Comparison of ENCODE assay signal across 8 mouse cellular contexts in the genomic region with DNA sequence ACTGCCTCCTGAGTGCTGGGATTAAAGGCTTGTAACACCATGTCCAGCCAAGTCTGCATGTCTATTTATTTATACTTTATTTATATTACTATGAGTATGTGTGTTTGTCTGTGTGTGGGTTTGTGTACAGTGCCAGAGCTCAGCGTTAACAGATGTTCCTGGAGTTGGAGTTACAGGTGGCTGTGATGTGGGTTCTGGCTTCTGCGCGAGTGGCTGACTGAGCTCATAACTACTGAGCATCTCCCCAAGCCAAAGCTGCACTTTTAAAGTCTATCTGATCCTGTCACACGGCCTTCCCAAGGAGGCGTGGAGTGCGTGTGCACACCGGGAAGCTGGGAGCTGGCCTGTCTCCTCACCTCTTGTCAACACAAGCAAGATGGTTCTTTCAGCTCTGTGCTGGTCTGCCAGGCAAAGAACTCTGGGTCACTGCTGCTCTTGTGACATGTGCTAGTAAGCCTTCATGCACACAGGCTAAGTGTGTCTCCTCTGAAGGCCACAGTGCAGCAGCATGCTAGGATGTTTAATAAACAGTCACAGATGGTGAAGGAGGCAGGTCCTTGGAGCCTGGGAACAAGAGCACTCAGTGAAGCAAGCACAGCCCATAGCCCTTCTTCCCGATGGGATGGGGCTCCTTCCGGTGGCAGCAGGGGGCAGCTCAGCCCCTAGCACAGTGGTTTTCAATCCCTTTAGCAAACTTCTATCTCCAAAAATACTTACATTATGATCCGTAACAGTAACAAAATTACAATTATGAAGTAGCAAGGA. TPM values are rescaled to one million over a fixed set of nuclear protein-coding genes. Genes with fewer than 3 reads are reported as not detected.
DNase-seq lines count a peak whose midpoint lies in the region; ATAC-seq and TF ChIP-seq lines count a peak whose summit lies in the region.

No protein-coding gene starts in this region.

- no peak overlapping the region for H3K4me2 ChIP-seq in lung, embryonic 14.5 days
- no peak overlapping the region for H3K4me2 ChIP-seq in forebrain, embryonic 13.5 days
- no peak overlapping the region for H3K4me2 ChIP-seq in intestine, postnatal 0 days (replicated peaks; ENCODE audit: low read depth)
- H3K4me2 ChIP-seq in stomach, embryonic 15.5 days: no peak overlapping the region

- no peaks in the 10 kb centered on the region for H3K9me3 ChIP-seq in lung, embryonic 14.5 days (ENCODE audit: low read depth, low read length)
- H3K9me3 ChIP-seq in forebrain, embryonic 13.5 days (replicated peaks): no peaks in the 10 kb centered on the region
- no peaks in the 10 kb centered on the region for H3K9me3 ChIP-seq in intestine, postnatal 0 days (ENCODE audit: control insufficient read depth)
- no peaks in the 10 kb centered on the region for H3K9me3 ChIP-seq in stomach, embryonic 15.5 days

- H3K27ac ChIP-seq in lung, embryonic 14.5 days (ENCODE audit: low read depth): peak overlapping the region; percentile 82
- no peak overlapping the region for H3K27ac ChIP-seq in forebrain, embryonic 13.5 days
- H3K27ac ChIP-seq in intestine, postnatal 0 days (ENCODE audit: low read depth, low read length): no peak overlapping the region
- H3K27ac ChIP-seq in stomach, embryonic 15.5 days: peak overlapping the region; percentile 83

- peak; percentile 67; the same call in 1 of the 2 replicates for ATAC-seq in lung, embryonic 14.5 days (ENCODE audit: insufficient read depth)
- ATAC-seq in forebrain, embryonic 13.5 days: peak; percentile 39; the same call in 1 of the 2 replicates
- no peak for ATAC-seq in intestine, postnatal 0 days
- peak; percentile 68 for ATAC-seq in stomach, embryonic 15.5 days (ENCODE audit: insufficient read depth, low FRiP score, low read depth)

- peaks cover 14% of the 10 kb centered on the region for H3K4me1 ChIP-seq in lung, embryonic 14.5 days (ENCODE audit: insufficient read depth)
- peaks cover 4% of the 10 kb centered on the region for H3K4me1 ChIP-seq in lung, adult 2 months (ENCODE audit: control insufficient read depth, insufficient read depth, low read length)
- H3K4me1 ChIP-seq in forebrain, embryonic 13.5 days: peaks cover 13% of the 10 kb centered on the region; the same call in 1 of the 2 replicates
- H3K4me1 ChIP-seq in intestine, postnatal 0 days (replicated peaks; ENCODE audit: control insufficient read depth, insufficient read depth, low read length): no peaks in the 10 kb centered on the region
- H3K4me1 ChIP-seq in stomach, embryonic 15.5 days: peaks cover 25% of the 10 kb centered on the region

- H3K4me3 ChIP-seq in lung, embryonic 14.5 days (ENCODE audit: low read depth, low read length): no peak overlapping the region
- no peak overlapping the region for H3K4me3 ChIP-seq in lung, adult 2 months (replicated peaks; ENCODE audit: extremely low read depth, low read depth, low read length)
- no peak overlapping the region for H3K4me3 ChIP-seq in forebrain, embryonic 13.5 days
- H3K4me3 ChIP-seq in intestine, postnatal 0 days (ENCODE audit: low read depth, low read length): no peak overlapping the region
- no peak overlapping the region for H3K4me3 ChIP-seq in stomach, embryonic 15.5 days (replicated peaks)

- no peaks in the 10 kb centered on the region for H3K36me3 ChIP-seq in lung, embryonic 14.5 days (ENCODE audit: insufficient read depth)
- no peaks in the 10 kb centered on the region for H3K36me3 ChIP-seq in forebrain, embryonic 13.5 days (ENCODE audit: poor library complexity, severe bottlenecking)
- H3K36me3 ChIP-seq in intestine, postnatal 0 days (ENCODE audit: control insufficient read depth, insufficient read depth): no peaks in the 10 kb centered on the region
- H3K36me3 ChIP-seq in stomach, embryonic 15.5 days: no peaks in the 10 kb centered on the region

- peak; percentile 64 for DNase-seq in lung, embryonic 14.5 days
- DNase-seq in lung, adult 2 months: no peak
- no peak for DNase-seq in frontal cortex, postnatal 14 days (ENCODE audit: low spot score in 2 of 2)
- DNase-seq in kidney, postnatal 4 days: no peak
- no peak for DNase-seq in frontal cortex, postnatal 36 days (ENCODE audit: low spot score in 2 of 2)

- TF ChIP-seq CTCF in lung, embryonic 14.5 days (IDR thresholded peaks at IDR 0.05; ENCODE audit: low read depth): 0 out of 2 replicates have a peak, but pooled peaks have one; percentile 12
- no peak for TF ChIP-seq CTCF in lung, adult 2 months (IDR thresholded peaks at IDR 0.05; ENCODE audit: insufficient read depth, low read length)
- peak; percentile 43 for TF ChIP-seq CTCF in intestine, postnatal 0 days (IDR thresholded peaks at IDR 0.05; ENCODE audit: low read depth)

- no peak for TF ChIP-seq POLR2A in lung, adult 2 months (IDR thresholded peaks at IDR 0.05; ENCODE audit: borderline replicate concordance, extremely low read depth, low read depth, low read length)

- 33% methylated on average over 10 of the region's 10 CpGs for WGBS in lung, embryonic 14.5 days
- 45% methylated on average over 10 of the region's 10 CpGs for WGBS in lung, adult 2 months
- 68% methylated on average over 10 of the region's 10 CpGs for WGBS in forebrain, embryonic 13.5 days
- WGBS in intestine, postnatal 0 days: 54% methylated on average over 10 of the region's 10 CpGs
- WGBS in stomach, embryonic 15.5 days: 48% methylated on average over 10 of the region's 10 CpGs

- no peak overlapping the region for H3K9ac ChIP-seq in lung, embryonic 14.5 days
- no peak overlapping the region for H3K9ac ChIP-seq in forebrain, embryonic 13.5 days
- H3K9ac ChIP-seq in intestine, postnatal 0 days (ENCODE audit: low read depth, low read length): no peak overlapping the region
- H3K9ac ChIP-seq in stomach, embryonic 15.5 days: no peak overlapping the region

- no peaks in the 10 kb centered on the region for H3K27me3 ChIP-seq in lung, embryonic 14.5 days (ENCODE audit: insufficient read depth, low read length)
- H3K27me3 ChIP-seq in forebrain, embryonic 13.5 days: peaks cover 11% of the 10 kb centered on the region; the same call in 1 of the 2 replicates
- H3K27me3 ChIP-seq in intestine, postnatal 0 days (replicated peaks; ENCODE audit: control insufficient read depth, insufficient read depth, low read length): no peaks in the 10 kb centered on the region
- H3K27me3 ChIP-seq in stomach, embryonic 15.5 days (replicated peaks): no peaks in the 10 kb centered on the region

RNA-seq across cellular contexts. Expression of gene Sema4c, which starts 37.2 kb away (rescaled TPM):
- 2.2 and 2.7 TPM in 2 replicates for polyA plus RNA-seq in lung, embryonic 14.5 days (2014; fragmentation: Nextera tagmentation; extraction: Ambion mirVana)
- polyA plus RNA-seq in lung, adult 2 months (2012; rRNA removed): 23.0 and 23.7 TPM in 2 replicates
- 27.3 and 30.7 TPM in 2 replicates for polyA plus RNA-seq in forebrain, embryonic 13.5 days (2015; fragmentation: Nextera tagmentation; extraction: Ambion mirVana)
- polyA plus RNA-seq in intestine, postnatal 0 days (2015; fragmentation: Nextera tagmentation; extraction: Ambion mirVana): 3.5 and 3.9 TPM in 2 replicates
- polyA plus RNA-seq in stomach, embryonic 15.5 days (2015; fragmentation: Nextera tagmentation; extraction: Ambion mirVana): 13.6 and 15.0 TPM in 2 replicates

RNA-seq across cellular contexts. Expression of gene Ankrd39, which starts 48.1 kb away (rescaled TPM):
- 18.9 and 19.9 TPM in 2 replicates for polyA plus RNA-seq in lung, embryonic 14.5 days (2014; fragmentation: Nextera tagmentation; extraction: Ambion mirVana)
- polyA plus RNA-seq in lung, adult 2 months (2012; rRNA removed): 22.1 and 22.8 TPM in 2 replicates
- polyA plus RNA-seq in forebrain, embryonic 13.5 days (2015; fragmentation: Nextera tagmentation; extraction: Ambion mirVana): 16.9 and 18.0 TPM in 2 replicates
- polyA plus RNA-seq in intestine, postnatal 0 days (2015; fragmentation: Nextera tagmentation; extraction: Ambion mirVana): 15.0 and 18.5 TPM in 2 replicates
- polyA plus RNA-seq in stomach, embryonic 15.5 days (2015; fragmentation: Nextera tagmentation; extraction: Ambion mirVana): 24.9 and 27.2 TPM in 2 replicates

RNA-seq across cellular contexts. Expression of gene Gm42417, which starts 56.1 kb away (rescaled TPM):
- not detected in 2 replicates for polyA plus RNA-seq in lung, embryonic 14.5 days (2014; fragmentation: Nextera tagmentation; extraction: Ambion mirVana)
- polyA plus RNA-seq in lung, adult 2 months (2012; rRNA removed): not detected in 2 replicates
- polyA plus RNA-seq in forebrain, embryonic 13.5 days (2015; fragmentation: Nextera tagmentation; extraction: Ambion mirVana): 0.30 and 0.44 TPM in 2 replicates
- 0.22 TPM in 1 of 2 replicates, not detected in the other for polyA plus RNA-seq in intestine, postnatal 0 days (2015; fragmentation: Nextera tagmentation; extraction: Ambion mirVana)
- not detected in 2 replicates for polyA plus RNA-seq in stomach, embryonic 15.5 days (2015; fragmentation: Nextera tagmentation; extraction: Ambion mirVana)

RNA-seq across cellular contexts. Expression of gene Ankrd23, which starts 58.7 kb away (rescaled TPM):
- polyA plus RNA-seq in lung, embryonic 14.5 days (2014; fragmentation: Nextera tagmentation; extraction: Ambion mirVana): 11.6 and 11.7 TPM in 2 replicates
- polyA plus RNA-seq in lung, adult 2 months (2012; rRNA removed): 13.7 and 36.2 TPM in 2 replicates
- 11.3 and 12.3 TPM in 2 replicates for polyA plus RNA-seq in forebrain, embryonic 13.5 days (2015; fragmentation: Nextera tagmentation; extraction: Ambion mirVana)
- 2.1 and 3.8 TPM in 2 replicates for polyA plus RNA-seq in intestine, postnatal 0 days (2015; fragmentation: Nextera tagmentation; extraction: Ambion mirVana)
- polyA plus RNA-seq in stomach, embryonic 15.5 days (2015; fragmentation: Nextera tagmentation; extraction: Ambion mirVana): 19.5 and 20.5 TPM in 2 replicates

Comparison
In these comparisons a context has a peak if more than half of its experiments do, and no peak if none do; other contexts are left out.
1. H3K27ac ChIP-seq: peak in lung, embryonic 14.5 days (single experiment) and stomach, embryonic 15.5 days (single experiment); none in forebrain, embryonic 13.5 days (single experiment) and intestine, postnatal 0 days (single experiment).